Mouse (Mus musculus): ENCODE data around the gene Mmp7.

Gene Mmp7

GRCm38 (mm10) chr9:7708698-7709097 lies 16.8 kb downstream of the Mmp7 start:
- TF ChIP-seq GATA4 (IDR thresholded peaks at IDR 0.05; ENCODE audit: insufficient replicate concordance, low read length): no peak

GRCm38 (mm10) chr9:7711196-7711595 lies 19.3 kb downstream of the Mmp7 start:
- no peak for TF ChIP-seq GATA4 (IDR thresholded peaks at IDR 0.05; ENCODE audit: insufficient replicate concordance, low read length)

- TF ChIP-seq GATA4 (IDR thresholded peaks at IDR 0.05; ENCODE audit: insufficient replicate concordance, low read length): no peak
These were observed 22.4 kb downstream of the Mmp7 start for GRCm38 (mm10) chr9:7714062-7714907.

- no peak for TF ChIP-seq GATA4 (IDR thresholded peaks at IDR 0.05; ENCODE audit: insufficient replicate concordance, low read length)
These were observed 23.0 kb downstream of the Mmp7 start for GRCm38 (mm10) chr9:7714908-7715175.

DNA sequence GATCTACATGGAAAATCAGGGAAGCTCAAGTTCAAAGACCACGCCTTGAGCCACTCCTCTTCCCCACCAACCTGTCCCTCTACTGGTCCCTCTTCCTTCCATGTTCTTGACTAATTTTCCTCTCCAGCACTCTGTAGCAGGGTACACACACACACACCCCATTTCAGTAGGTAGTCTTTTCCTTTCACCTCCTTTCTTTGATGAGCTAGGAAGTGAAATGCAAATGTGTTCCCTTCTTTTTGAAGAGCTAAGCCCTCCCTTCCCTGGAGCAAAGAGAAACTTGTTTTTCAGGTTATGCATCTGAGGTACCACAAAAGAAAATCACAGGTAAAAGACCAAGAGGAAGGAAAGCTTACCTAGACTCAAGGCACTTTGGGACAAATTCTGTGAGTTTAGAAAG lies 29.7 kb downstream of the Mmp7 start:
- no peak for TF ChIP-seq GATA4 (IDR thresholded peaks at IDR 0.05; ENCODE audit: insufficient replicate concordance, low read length)

DNA sequence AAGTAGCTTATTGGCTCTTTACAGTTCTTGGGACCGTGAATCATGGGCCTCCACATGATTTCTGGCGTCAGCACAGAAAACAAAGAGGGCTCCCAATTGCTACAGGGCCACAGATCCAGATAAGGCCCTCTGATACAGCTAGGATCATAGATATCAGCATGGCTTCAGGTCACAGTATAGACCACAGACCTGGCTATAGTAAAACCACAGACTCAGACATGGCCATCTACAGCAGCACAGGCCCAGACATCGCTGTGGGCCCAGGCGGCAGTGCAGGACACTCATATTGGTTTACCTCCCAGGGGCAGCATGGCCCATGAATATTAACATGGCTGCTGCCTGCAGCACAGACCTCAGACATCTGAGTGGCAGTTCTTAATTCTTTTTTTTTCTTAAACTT lies 37.1 kb downstream of the Mmp7 start:
- no peak for TF ChIP-seq GATA4 (IDR thresholded peaks at IDR 0.05; ENCODE audit: insufficient replicate concordance, low read length)

GRCm38 (mm10) chr9:7742696-7743095 lies 50.8 kb downstream of the Mmp7 start:
- TF ChIP-seq GATA4 (IDR thresholded peaks at IDR 0.05; ENCODE audit: insufficient replicate concordance, low read length): no peak

DNA sequence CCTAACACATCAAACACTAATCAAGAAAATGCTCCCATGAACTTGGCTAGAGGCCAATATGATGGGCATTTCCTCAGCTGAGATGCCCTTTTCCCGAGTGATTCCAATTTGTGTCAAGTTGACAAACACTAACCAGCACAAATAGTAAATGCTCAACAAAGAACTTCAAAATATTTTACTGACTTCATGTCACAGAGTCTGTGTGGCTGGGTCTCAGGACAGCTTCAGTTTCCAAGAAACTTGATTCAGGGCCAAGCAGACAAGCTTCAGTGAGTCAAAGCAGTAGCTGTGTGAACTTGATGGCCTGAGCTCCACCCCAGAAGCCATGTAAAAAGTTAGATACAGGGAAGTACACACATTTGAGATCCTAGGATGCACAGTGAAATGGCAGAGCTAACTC lies 52.3 kb downstream of the Mmp7 start:
- TF ChIP-seq GATA4 (IDR thresholded peaks at IDR 0.05; ENCODE audit: insufficient replicate concordance, low read length): no peak

GRCm38 (mm10) chr9:7748881-7749280 lies 57.0 kb downstream of the Mmp7 start:
- no peak for TF ChIP-seq GATA4 (IDR thresholded peaks at IDR 0.05; ENCODE audit: insufficient replicate concordance, low read length)
